Mouse (Mus musculus) forebrain, embryonic 15.5 days (tissue): ENCODE data around the gene Cd9. TPM values are rescaled to one million over a fixed set of nuclear protein-coding genes. Genes with fewer than 3 reads are reported as not detected.

Experiments used
- ATAC-seq: fragments of 200-750 bp; cut with Nextera tagmentation; replicated peaks from 2 replicates; pipeline ENCODE4 v1.8.0; 2017; ENCODE audit warnings: mild to moderate bottlenecking, moderate TSS enrichment, moderate library complexity
- H3K27ac ChIP-seq: fragments of 300-500 bp; sonication (generic); replicated peaks from 2 replicates; pipeline ENCODE4 v1.5.1; 2015; ENCODE audit warnings: mild to moderate bottlenecking, inconsistent platforms
- H3K27me3 ChIP-seq: fragments of 300-500 bp; sonication (generic); 2 replicates; pipeline ENCODE4 v1.6.1; 2015; ENCODE audit warnings: inconsistent platforms
- H3K36me3 ChIP-seq: fragments of 300-500 bp; sonication (generic); 2 replicates; pipeline ENCODE4 v1.6.1; 2015; ENCODE audit warnings: mild to moderate bottlenecking, inconsistent platforms
- H3K4me1 ChIP-seq: fragments of 300-500 bp; sonication (generic); 2 replicates; pipeline ENCODE4 v1.6.1; 2015; ENCODE audit warnings: inconsistent platforms
- H3K4me2 ChIP-seq: fragments of 300-500 bp; sonication (generic); replicated peaks from 2 replicates; pipeline ENCODE4 v1.6.1; 2015; ENCODE audit warnings: mild to moderate bottlenecking, inconsistent platforms
- H3K4me3 ChIP-seq: fragments of 300-500 bp; sonication (generic); 2 replicates; pipeline ENCODE4 v1.5.1; 2015; ENCODE audit warnings: mild to moderate bottlenecking, inconsistent platforms
- H3K9ac ChIP-seq: fragments of 300-500 bp; sonication (generic); replicated peaks from 2 replicates; pipeline ENCODE4 v1.6.1; 2015; ENCODE audit warnings: mild to moderate bottlenecking, inconsistent platforms
- H3K9me3 ChIP-seq: fragments of 300-500 bp; sonication (generic); 2 replicates; pipeline ENCODE4 v1.6.1; 2016; ENCODE audit warnings: inconsistent platforms
- WGBS: fragments of 180-500 bp; shearing (Covaris S2); methylation state at CpG from one replicate; pipeline ENCODE4 v1.1.7; 2015; ENCODE audit warnings: mixed read lengths; 5-methylcytosine and 5-hydroxymethylcytosine counted together
- polyA plus RNA-seq: library from polyadenylated mRNA; unstranded; fragments of >200 nt; fragmentation: Nextera tagmentation; extraction: Ambion mirVana; gene quantifications from 2 replicates; pipeline ENCODE4 v1.2.1, GENCODE M21; 2015

Cd9 gene
- polyA plus RNA-seq = 75.6 and 81.6 TPM in 2 replicates

- Histone ChIP-seq H3K4me3 (peak within 1 kb of the TSS; percentile 53), H3K27ac (peak within 1 kb of the TSS; percentile 81), H3K9me3 (no peaks in the 10 kb centered on the region), H3K36me3 (no peaks in the 10 kb centered on the region), H3K4me1 (peaks cover 17% of the 10 kb centered on the region), H3K9ac (peak within 1 kb of the TSS; percentile 57), H3K27me3 (no peaks in the 10 kb centered on the region), H3K4me2 (peak within 1 kb of the TSS; percentile 82)
- under 1% methylated on average over 61 of the region's 61 CpGs for WGBS
- peak; percentile 90 for ATAC-seq
Observed at GRCm38 (mm10) chr6:125494092-125494871, at the start of gene Cd9. Gene Cd9 (minus strand): TSS chr6:125494791.

- Histone ChIP-seq H3K27ac (no peak overlapping the region), H3K9me3 (no peaks in the 10 kb centered on the region), H3K4me1 (no peaks in the 10 kb centered on the region), H3K9ac (no peak overlapping the region), H3K27me3 (no peaks in the 10 kb centered on the region), H3K36me3 (no peaks in the 10 kb centered on the region), H3K4me3 (no peak overlapping the region), H3K4me2 (no peak overlapping the region)
- WGBS = 87% methylated on average over 6 of the region's 6 CpGs
- no peak for ATAC-seq
Observed at GRCm38 (mm10) chr6:125541296-125541695, 46.7 kb upstream of the Cd9 start.

- Histone ChIP-seq H3K9me3 (no peaks in the 10 kb centered on the region), H3K4me3 (no peak overlapping the region), H3K4me2 (no peak overlapping the region), H3K27ac (no peak overlapping the region), H3K27me3 (no peaks in the 10 kb centered on the region), H3K9ac (no peak overlapping the region), H3K4me1 (no peaks in the 10 kb centered on the region), H3K36me3 (no peaks in the 10 kb centered on the region)
- WGBS = 88% methylated on average over 6 of the region's 6 CpGs
- no peak for ATAC-seq
Observed at GRCm38 (mm10) chr6:125540826-125541225, 46.2 kb upstream of the Cd9 start.

- Histone ChIP-seq H3K4me3 (no peak overlapping the region), H3K4me1 (no peaks in the 10 kb centered on the region), H3K27me3 (no peaks in the 10 kb centered on the region), H3K4me2 (no peak overlapping the region), H3K9me3 (no peaks in the 10 kb centered on the region), H3K9ac (no peak overlapping the region), H3K27ac (no peak overlapping the region), H3K36me3 (no peaks in the 10 kb centered on the region)
- ATAC-seq = no peak
- 89% methylated on average over 10 of the region's 10 CpGs for WGBS
Observed at GRCm38 (mm10) chr6:125540199-125540598, 45.6 kb upstream of the Cd9 start.

- no peak for ATAC-seq
- Histone ChIP-seq H3K9me3 (no peaks in the 10 kb centered on the region), H3K27me3 (no peaks in the 10 kb centered on the region), H3K4me1 (no peaks in the 10 kb centered on the region), H3K27ac (no peak overlapping the region), H3K36me3 (no peaks in the 10 kb centered on the region), H3K9ac (no peak overlapping the region), H3K4me2 (no peak overlapping the region), H3K4me3 (no peak overlapping the region)
- WGBS = 70% methylated on average over 8 of the region's 8 CpGs
Observed at GRCm38 (mm10) chr6:125539423-125539822, 44.8 kb upstream of the Cd9 start.

- H3K4me2 ChIP-seq = no peak overlapping the region
- no peaks in the 10 kb centered on the region for H3K4me1 ChIP-seq
- H3K9me3 ChIP-seq = no peaks in the 10 kb centered on the region
- ATAC-seq = no peak
- H3K27me3 ChIP-seq = no peaks in the 10 kb centered on the region
- H3K36me3 ChIP-seq = no peaks in the 10 kb centered on the region
- H3K9ac ChIP-seq = no peak overlapping the region
- WGBS = 88% methylated on average over 5 of the region's 5 CpGs
- no peak overlapping the region for H3K27ac ChIP-seq
- no peak overlapping the region for H3K4me3 ChIP-seq
Observed at GRCm38 (mm10) chr6:125538469-125538868, 43.9 kb upstream of the Cd9 start.

- WGBS = 72% methylated on average over 5 of the region's 5 CpGs
- Histone ChIP-seq H3K27ac (no peak overlapping the region), H3K27me3 (no peaks in the 10 kb centered on the region), H3K9ac (no peak overlapping the region), H3K36me3 (no peaks in the 10 kb centered on the region), H3K4me1 (no peaks in the 10 kb centered on the region), H3K4me2 (no peak overlapping the region), H3K4me3 (no peak overlapping the region), H3K9me3 (no peaks in the 10 kb centered on the region)
- no peak for ATAC-seq
Observed at GRCm38 (mm10) chr6:125534990-125535389, 40.4 kb upstream of the Cd9 start.

GRCm38 (mm10) chr6:125533104-125533650 lies 38.6 kb upstream of the Cd9 start:
- no peak for ATAC-seq
- Histone ChIP-seq H3K9ac (no peak overlapping the region), H3K36me3 (no peaks in the 10 kb centered on the region), H3K4me2 (no peak overlapping the region), H3K4me3 (no peak overlapping the region), H3K27ac (no peak overlapping the region), H3K4me1 (no peaks in the 10 kb centered on the region), H3K9me3 (no peaks in the 10 kb centered on the region), H3K27me3 (no peaks in the 10 kb centered on the region)
- WGBS = 89% methylated on average over 11 of the region's 11 CpGs

- no peak overlapping the region for H3K9ac ChIP-seq
- H3K9me3 ChIP-seq = no peaks in the 10 kb centered on the region
- H3K4me2 ChIP-seq = no peak overlapping the region
- no peak for ATAC-seq
- no peaks in the 10 kb centered on the region for H3K36me3 ChIP-seq
- H3K27me3 ChIP-seq = no peaks in the 10 kb centered on the region
- WGBS = 89% methylated on average over 5 of the region's 5 CpGs
- H3K4me3 ChIP-seq = no peak overlapping the region
- no peak overlapping the region for H3K27ac ChIP-seq
- no peaks in the 10 kb centered on the region for H3K4me1 ChIP-seq
Observed at GRCm38 (mm10) chr6:125529479-125529878, 34.9 kb upstream of the Cd9 start.

GRCm38 (mm10) chr6:125528614-125529200 lies 34.1 kb upstream of the Cd9 start:
- Histone ChIP-seq H3K9me3 (no peaks in the 10 kb centered on the region), H3K27me3 (no peaks in the 10 kb centered on the region), H3K36me3 (no peaks in the 10 kb centered on the region), H3K27ac (no peak overlapping the region), H3K4me3 (no peak overlapping the region), H3K4me2 (no peak overlapping the region), H3K9ac (no peak overlapping the region), H3K4me1 (no peaks in the 10 kb centered on the region)
- WGBS = 88% methylated on average over 9 of the region's 9 CpGs
- ATAC-seq = no peak

- no peaks in the 10 kb centered on the region for H3K4me1 ChIP-seq
- no peaks in the 10 kb centered on the region for H3K27me3 ChIP-seq
- no peak for ATAC-seq
- H3K4me2 ChIP-seq = no peak overlapping the region
- no peak overlapping the region for H3K9ac ChIP-seq
- no peaks in the 10 kb centered on the region for H3K36me3 ChIP-seq
- no peak overlapping the region for H3K4me3 ChIP-seq
- no peak overlapping the region for H3K27ac ChIP-seq
- H3K9me3 ChIP-seq = no peaks in the 10 kb centered on the region
- WGBS = 72% methylated on average over 3 of the region's 3 CpGs
Observed at GRCm38 (mm10) chr6:125526066-125526465, 31.5 kb upstream of the Cd9 start.

GRCm38 (mm10) chr6:125524027-125524426 lies 29.4 kb upstream of the Cd9 start:
- ATAC-seq = no peak
- WGBS = 92% methylated on average over 6 of the region's 6 CpGs

More at GRCm38 (mm10) chr6:125524027-125524426, 29.4 kb upstream of the Cd9 start:
- H3K4me3 ChIP-seq = no peak overlapping the region
- no peak overlapping the region for H3K4me2 ChIP-seq
- no peaks in the 10 kb centered on the region for H3K4me1 ChIP-seq
- H3K36me3 ChIP-seq = no peaks in the 10 kb centered on the region
- H3K9ac ChIP-seq = no peak overlapping the region
- no peaks in the 10 kb centered on the region for H3K9me3 ChIP-seq
- no peaks in the 10 kb centered on the region for H3K27me3 ChIP-seq
- H3K27ac ChIP-seq = no peak overlapping the region
